Mouse (Mus musculus) forelimb bud, embryonic 11.5 days (tissue): Measurements from ENCODE around the gene Asap3.

ENCODE experiments used
- DNase-seq: peaks from one replicate; pipeline ENCODE4 v3.0.0-alpha.2; 2012; ENCODE audit warnings: low read depth, low spot score

Gene Asap3

DNA sequence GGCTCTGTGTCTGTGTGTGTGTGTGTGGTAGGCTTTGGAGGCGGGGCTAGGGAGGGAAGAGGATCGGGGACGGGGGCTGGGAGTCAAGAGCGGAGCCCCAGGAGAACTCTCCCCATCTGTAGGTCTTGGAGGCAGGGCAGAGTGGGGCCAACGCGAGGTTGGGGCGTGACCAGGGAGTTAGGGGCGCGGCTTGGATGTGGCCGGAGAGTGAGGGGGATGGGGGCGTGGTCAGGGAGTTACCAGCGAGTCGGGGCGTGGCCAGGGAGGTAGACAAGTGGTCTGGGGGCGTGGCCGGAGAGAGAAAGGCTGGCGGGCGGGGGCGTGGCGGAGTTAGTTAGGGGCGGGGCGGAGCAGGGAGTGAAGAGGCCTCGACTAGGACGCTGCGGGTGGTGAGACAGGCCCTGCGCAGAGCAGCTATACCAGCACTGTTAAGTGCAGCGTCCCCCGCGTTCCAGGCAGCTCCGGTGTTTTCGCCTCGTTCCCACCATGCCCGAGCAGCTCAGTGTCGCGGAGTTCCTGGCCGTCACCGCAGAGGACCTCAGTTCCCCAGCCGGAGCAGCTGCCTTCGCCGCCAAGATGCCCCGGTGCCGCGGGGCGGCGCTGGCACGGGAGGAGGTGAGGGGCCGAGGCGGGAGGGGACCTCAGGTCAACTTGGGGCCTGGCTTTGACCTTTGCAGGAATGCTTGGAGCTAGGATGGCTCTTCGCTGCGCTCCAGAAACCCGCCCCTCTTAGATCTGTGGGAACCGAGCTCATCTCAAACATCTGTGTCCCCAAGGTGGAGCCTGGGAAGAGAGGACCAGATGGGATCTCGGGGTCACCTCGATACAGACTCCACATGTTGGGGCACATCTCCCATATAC, at the start of gene Asap3:
TSS of gene Asap3 (plus strand) at position 333 of the 861 bp plus-strand sequence.
- peak; percentile 94 for DNase-seq

DNA sequence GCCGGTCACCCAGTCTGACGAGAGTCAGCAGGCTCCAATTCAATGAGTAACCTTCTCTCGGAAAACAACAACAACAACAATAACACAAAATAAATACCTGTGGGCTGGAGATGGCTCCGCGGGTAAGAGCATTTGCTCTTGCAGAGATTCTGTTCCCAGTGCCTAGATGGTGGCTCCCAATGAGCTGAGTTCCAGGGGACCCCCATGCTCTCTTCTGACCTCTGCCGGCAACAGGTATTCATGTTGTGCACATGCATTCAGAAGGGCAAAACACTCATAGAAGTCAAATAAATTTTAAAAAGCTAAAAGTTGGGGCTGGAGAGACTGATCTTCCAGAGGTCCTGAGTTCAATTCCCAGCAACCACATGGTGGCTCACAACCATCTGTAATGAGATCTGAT, 47.7 kb upstream of the Asap3 start:
- no peak for DNase-seq

DNA sequence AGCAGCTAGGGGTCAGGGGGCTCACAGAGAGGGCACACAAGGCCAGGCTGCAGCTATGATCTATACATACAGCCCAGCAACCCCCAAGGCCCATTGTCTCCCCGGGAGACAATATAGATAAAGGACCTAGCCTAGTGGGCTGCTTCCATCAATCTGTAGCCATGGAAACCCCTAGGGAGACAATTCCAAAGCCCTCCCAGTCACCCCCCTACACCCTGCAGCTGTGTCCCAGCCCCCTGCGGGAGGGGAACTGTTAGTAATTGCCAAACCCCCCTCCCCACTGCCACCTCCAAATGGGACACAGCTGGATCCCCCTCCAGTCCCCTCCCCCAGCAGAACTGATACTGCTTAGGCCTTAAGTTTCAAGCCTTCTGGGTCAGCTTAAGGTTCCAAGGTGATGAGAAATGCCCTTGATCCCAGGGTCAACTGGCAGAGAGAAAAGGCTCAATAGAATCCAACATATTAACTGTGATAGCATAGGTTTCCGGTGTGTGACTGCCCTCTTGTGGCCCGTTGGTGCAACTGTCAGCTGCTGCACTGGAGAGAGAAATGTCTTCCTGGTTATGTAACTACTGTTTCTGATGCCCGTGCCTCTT, 46.3 kb upstream of the Asap3 start:
- peak; percentile 86 for DNase-seq

DNA sequence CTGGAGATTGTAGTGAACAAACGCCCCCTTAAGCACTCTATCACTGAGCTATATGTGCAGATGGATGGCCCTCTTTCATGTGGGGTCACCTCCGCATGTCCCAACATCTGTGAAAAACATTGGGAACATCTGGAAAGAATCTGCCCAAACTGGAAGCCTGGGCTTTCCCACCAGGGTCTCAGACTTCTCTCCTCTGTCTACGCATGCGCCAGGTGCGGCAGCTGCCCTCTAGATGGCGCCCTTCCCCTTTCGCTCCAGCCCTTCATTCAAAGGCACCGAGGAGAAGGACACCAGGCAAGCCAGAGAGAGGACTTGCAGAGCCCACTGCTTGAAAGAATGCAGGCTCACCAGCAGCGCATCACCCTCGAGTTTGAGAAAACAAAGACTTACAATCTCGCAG, 42.7 kb upstream of the Asap3 start:
- DNase-seq = peak; percentile 96

DNA sequence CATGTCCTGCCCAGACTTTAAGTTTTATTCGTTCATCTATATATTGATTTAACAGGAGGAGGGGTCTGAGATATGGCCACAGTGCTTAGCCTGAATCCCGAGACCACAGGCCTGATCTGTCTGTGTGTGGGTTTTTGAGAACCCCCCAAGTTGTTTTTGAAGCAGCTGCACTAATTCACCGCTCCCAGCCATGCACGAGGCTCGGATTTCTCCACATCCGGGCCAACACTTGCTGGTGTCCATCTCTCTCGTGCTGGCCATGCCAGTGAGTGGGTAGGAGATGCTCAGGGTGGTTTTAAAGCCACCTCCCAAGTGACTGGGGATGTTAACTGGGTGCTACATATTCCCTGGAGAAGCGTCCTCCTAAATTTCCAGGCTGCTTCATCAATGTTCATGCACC, 41.2 kb upstream of the Asap3 start:
- DNase-seq = no peak

DNA sequence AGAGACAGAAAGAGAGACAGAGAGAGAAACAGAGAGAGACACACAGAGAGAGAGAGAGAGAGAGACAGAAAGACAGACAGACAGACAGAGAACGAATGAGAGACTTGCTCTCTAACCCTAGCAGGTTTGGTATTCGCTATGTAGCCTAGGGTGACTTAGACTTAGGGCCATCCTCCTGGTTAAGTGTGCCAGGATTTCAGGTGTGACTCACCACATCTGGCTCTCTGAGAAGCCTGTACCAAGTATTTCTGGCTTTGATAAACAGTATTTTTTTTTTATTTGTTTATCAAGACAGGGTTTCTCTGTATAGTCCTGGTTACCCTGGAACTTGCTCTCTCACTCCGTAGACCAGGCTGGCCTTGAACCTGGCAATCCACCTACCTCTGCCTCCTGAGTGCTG, 38.5 kb upstream of the Asap3 start:
- no peak for DNase-seq

- DNase-seq = no peak
Observed at GRCm38 (mm10) chr4:136170401-136170800, 35.8 kb upstream of the Asap3 start.

DNA sequence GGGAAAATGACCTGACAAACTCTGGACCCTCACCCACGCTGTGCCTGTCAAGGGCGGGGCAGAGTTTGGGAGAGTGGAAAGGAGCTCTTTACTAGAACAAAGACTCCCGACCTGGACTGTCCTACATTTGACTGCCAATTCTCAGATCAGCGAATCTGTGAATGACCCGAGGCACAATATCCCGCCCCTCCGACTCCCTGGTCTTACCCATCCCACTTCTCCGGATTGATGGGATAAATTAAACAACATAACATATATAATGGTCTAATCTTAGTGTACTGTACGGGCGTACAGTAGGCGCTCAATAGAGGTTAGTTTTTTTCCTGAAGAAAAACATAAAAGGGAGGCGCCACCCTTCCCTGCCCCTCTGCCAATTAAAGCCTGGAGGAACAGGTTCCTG, 34.7 kb upstream of the Asap3 start:
- no peak for DNase-seq

DNA sequence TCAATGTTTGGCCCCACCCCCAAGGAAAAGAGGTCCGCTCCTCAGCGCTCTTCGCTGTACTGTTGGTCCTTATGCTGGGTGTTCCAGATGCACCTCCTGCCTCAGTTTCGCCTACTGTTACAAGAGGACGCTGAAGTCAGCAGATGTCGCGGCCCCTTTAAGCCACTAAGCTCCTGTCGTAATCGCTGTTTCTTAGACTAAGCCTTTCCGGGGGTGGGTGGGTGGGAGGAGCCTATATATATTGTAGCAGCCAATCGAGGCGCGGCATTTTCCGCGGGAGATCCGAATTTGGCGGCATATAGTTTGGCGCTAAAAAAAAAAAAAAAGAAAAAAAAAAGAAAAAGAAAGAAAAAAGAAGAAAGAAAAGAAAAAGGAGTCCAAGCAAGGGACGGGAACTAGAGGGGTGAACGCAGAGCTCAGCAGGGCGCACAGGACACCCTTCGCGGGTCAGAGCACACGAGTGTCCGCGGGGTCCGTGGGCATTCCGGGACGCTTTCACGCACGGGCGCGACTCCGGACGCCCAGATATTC, 34.1 kb upstream of the Asap3 start, which contains the start of gene E2f2:
TSS of gene E2f2 (plus strand) at position 384 of the 531 bp plus-strand sequence.
- DNase-seq = peak; percentile 83

DNA sequence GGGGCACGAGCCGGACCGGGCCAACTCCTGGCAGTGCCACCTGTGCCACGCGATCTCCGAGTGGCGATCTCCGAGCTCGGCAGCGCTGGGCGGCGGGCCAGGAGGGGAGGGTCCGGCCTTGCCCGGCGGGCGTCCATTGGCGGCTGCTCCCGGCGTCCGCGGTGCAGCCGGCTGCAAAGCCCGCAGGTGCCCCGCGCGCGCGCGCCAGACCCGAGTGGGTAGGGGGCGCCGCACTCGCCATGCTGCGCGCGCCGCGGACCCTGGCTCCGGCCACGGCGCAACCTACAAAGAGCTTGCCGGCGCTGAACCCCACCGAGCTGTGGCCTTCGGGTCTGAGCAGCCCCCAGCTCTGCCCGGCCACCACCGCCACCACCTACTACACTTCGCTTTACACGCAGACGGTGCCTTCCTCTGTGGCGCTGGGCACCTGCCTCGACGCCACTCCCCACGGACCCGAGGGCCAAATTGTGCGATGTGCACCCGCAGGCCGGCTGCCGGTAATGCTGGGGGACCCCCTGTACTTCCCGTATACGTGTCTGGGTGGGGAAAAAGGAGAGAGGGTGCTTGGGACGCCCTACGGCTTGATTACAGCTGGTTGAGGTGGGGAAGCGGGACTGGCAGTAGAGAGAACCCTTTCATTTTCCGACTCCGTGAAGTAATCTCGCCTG, 33.5 kb upstream of the Asap3 start:
- DNase-seq = no peak

DNA sequence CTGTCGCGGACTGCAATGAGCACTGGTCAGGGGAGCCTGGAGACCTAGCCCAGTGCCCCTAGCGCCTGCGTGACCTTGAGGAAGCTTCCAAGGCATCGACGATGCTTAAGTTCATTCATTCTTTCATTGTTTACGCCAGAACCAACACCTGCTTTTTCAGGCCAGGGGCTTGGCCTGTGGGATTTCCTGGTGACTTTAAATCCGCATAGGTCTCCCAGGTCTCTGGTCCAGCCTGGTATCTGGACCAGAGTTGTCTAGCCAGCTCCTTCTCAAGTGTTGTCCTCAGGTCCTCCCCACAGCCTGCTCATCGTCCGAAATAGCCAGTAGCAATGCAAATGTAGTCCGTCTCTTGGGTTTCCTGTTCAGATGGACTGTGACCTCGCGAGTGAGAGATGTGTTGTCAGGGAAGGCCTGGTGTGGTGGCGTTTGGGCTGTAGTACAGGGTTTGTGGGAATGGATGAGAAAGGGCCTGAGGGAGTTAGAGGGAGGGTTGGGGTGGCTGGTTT, 32.9 kb upstream of the Asap3 start:
- no peak for DNase-seq

DNA sequence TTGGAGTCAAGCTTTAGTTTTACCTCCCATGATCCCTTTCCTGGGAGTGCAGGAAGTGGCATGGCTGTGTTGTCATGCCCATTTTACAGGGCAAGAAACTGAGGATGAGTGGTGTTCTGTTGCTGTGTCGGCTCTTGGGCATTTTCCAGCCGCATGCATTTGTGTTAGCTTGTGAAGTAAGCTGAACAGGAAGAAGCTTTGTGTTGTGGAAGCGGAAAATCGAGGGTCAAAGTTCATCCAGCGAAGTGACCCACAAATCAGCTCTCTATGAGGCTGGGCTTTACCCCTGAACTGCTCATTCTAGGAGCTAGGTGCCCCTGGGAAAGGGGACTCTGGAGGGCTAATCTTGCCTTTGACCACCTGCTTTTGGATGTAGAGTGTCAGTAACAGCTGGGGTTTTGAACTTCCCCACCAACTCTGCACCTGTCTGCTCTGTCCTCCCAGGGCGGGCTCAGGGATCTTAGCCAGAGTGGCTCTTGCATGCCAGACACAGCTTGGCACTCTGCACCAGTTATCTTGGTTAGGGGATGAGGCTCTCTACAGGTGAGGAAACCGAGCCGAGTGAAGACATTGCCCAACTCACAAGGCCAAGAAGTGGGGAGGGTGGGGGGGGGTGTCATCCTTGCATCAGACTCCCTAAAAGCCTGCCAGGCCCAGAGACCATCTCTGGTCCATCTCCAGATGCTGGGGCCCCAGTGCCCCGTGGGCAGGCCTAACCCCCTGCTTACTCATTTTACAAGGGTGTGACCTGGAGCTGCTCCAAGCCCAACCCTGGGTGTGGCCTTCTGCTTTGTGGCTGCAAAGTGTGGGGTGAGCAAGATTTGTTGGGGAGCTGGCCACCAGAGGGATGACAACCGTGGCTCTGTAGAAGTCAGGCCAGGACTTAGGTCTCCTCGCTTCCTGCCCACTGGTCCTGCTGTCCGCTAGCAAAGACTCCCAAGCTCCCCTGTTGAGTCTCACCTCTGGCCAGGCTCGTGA, 31.7 kb upstream of the Asap3 start:
- DNase-seq = no peak

DNA sequence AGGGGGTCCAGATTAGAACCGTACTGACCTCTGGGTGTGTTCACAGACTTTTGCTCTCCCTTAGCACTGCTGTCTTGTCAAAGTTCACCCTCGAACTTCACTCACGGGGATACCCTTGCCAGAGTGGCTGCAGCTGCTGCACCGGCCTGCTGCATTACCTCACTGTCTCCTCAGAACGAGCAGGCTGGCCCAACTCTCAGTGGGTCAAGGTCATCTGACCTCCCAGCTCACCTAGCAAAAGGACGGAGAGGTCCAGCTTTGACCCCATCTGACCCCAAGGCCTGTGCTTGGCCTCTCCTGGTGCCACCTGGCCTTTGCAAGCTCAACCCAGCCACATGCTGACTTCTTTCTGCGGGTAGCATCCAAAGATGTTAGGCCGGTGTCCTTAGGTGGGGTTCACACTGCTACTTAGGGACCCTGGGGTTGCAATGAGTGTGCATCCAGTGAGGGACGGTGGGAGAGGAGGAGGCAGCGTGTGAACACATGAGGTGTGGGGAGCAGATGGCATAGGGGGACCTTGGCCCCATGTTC, 30.1 kb upstream of the Asap3 start:
- no peak for DNase-seq

- no peak for DNase-seq
Observed at GRCm38 (mm10) chr4:136177244-136177611, 28.9 kb upstream of the Asap3 start.

DNA sequence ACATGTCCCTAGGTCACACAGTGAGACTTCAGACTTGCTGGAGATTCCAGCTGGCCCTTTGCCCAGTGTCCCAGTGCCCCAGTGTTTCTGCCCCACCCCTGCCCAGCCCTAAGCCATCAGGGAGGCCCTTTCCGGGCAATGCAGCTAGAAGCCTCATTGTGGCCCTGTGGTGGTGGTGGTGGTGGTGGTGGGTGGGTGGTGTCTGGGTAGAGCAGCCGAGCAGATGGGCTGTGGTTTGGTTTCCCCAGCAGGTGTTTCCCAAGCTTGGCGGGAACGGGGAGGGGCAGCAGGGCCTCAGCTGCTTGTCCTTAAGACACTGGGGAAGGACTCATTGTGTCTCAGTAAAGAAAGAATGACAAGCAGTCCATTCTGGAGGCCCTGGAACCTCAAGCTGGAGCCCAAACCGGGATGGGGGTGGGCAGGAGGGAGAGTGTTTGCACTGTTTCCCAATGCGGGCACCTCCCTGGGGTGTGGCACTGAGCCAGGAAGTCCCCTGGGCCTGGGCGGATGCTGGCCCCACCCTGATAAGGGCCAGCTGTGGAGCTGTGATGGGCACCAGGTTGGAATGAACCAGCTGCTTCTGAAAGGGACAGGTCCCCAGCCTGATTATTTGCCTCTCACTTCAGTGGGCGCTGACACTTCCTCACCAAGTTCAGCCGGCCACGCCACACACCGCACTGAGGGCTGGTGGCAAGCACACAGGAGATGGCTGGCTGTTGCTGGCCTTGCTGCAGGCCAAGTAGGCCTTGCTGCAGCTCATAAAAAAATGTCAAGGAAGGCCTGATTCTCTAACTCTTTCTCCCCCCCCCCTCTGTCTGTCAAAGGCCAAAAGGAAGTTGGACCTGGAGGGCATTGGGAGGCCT, 28.3 kb upstream of the Asap3 start:
- DNase-seq = no peak

DNA sequence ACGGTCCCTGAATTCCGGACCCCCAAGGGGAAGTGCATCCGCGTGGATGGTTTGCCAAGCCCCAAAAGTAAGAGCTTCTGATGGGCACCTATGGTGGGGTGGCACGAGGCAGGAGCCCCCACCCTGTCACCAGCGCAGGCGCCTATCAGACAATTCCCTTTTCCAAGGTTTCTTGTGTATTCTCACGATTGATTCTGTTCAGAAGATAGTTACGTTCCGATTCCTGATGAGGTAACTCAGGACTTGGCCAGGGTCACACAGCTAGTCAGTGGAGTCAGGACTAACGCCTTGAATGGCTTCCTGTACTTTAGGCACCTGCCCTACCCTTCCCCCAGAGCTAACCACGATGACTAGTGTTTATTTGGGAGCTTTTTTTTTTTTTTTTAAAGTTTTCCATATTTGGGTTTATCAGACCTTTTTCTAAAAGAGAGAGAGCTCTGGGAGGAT, 27.7 kb upstream of the Asap3 start:
- DNase-seq = no peak

- no peak for DNase-seq
Observed at GRCm38 (mm10) chr4:136179456-136179855, 26.7 kb upstream of the Asap3 start.

- peak; percentile 88 for DNase-seq
Observed at GRCm38 (mm10) chr4:136179998-136180397, 26.2 kb upstream of the Asap3 start.
